Comparison of ENCODE assay signal across 27 mouse cellular contexts in genomic region chr17:51690526-51690925, GRCm38 (mm10).
"Had no signal": no experiment of that assay in that cellular context is flagged by ENCODE, and none has a peak within 500 bp of the region (broad histone marks: within the 10 kb centered on the region; RNA-seq: fewer than 3 reads in every experiment).

No protein-coding gene starts in this region.

- H3K4me2 ChIP-seq: heart, embryonic 11.5 days; heart, embryonic 13.5 days; heart, embryonic 15.5 days; hindbrain, embryonic 13.5 days; intestine, embryonic 15.5 days; limb, embryonic 12.5 days; liver, embryonic 11.5 days; liver, embryonic 13.5 days; liver, embryonic 15.5 days had no signal

- DNase-seq: gastrocnemius, postnatal 14 days; gastrocnemius, postnatal 36 days; heart, adult 11 months; heart, adult 2 months; heart, postnatal 14 days; heart, postnatal 36 days; kidney, adult 18-20 months; kidney, adult 8-10 months; kidney, postnatal 10 days; kidney, postnatal 25 days; kidney, postnatal 4 days; liver; liver, embryonic 13.5 days had no signal

- H3K4me1 ChIP-seq: heart, embryonic 13.5 days; heart, embryonic 15.5 days; hindbrain, embryonic 13.5 days; intestine, embryonic 15.5 days; liver, embryonic 13.5 days; liver, embryonic 15.5 days had no signal

- H3K9ac ChIP-seq: heart, embryonic 13.5 days; heart, embryonic 15.5 days; hindbrain, embryonic 13.5 days; intestine, embryonic 15.5 days; limb, embryonic 12.5 days; liver, embryonic 13.5 days; liver, embryonic 15.5 days had no signal

- ATAC-seq: hindbrain, embryonic 16.5 days; inflammation-experienced regulatory T-cells, adult 6 months; intestine, embryonic 15.5 days; intestine, postnatal 0 days had no signal

- H3K4me3 ChIP-seq: heart, adult 2 months; heart, embryonic 13.5 days; heart, embryonic 15.5 days; hindbrain, embryonic 13.5 days; intestine, embryonic 15.5 days; layer of hippocampus, adult 2 months; left cerebral cortex, adult 2 months; limb, embryonic 10.5 days; limb, embryonic 12.5 days; liver, embryonic 13.5 days; liver, embryonic 15.5 days had no signal

- H3K27me3 ChIP-seq: heart, embryonic 13.5 days; heart, embryonic 15.5 days; hindbrain, embryonic 13.5 days; intestine, embryonic 15.5 days; limb, embryonic 12.5 days; liver, embryonic 13.5 days; liver, embryonic 15.5 days had no signal

- H3K9me3 ChIP-seq: heart, embryonic 13.5 days; heart, embryonic 15.5 days; hindbrain, embryonic 13.5 days; intestine, embryonic 15.5 days; limb, embryonic 10.5 days; limb, embryonic 12.5 days; liver, embryonic 13.5 days; liver, embryonic 15.5 days had no signal

- H3K27ac ChIP-seq: heart, adult 2 months; heart, embryonic 13.5 days; heart, embryonic 15.5 days; hindbrain, embryonic 13.5 days; intestine, embryonic 15.5 days; layer of hippocampus, adult 2 months; left cerebral cortex, adult 2 months; limb, embryonic 10.5 days; limb, embryonic 12.5 days; liver, embryonic 13.5 days; liver, embryonic 15.5 days had no signal

- H3K36me3 ChIP-seq: heart, embryonic 13.5 days; heart, embryonic 15.5 days; hindbrain, embryonic 13.5 days; intestine, embryonic 15.5 days; limb, embryonic 10.5 days; limb, embryonic 12.5 days; liver, embryonic 13.5 days; liver, embryonic 15.5 days had no signal
